Mouse (Mus musculus) spleen, adult 18-20 months (tissue): ENCODE results near the gene Caprin1.

Source experiments
- DNase-seq, 2 experiments: peaks; one replicate each; pipeline ENCODE4 v3.0.0; 2022; ENCODE audit warnings: mixed read lengths in 2 of 2

Caprin1 gene

DNA sequence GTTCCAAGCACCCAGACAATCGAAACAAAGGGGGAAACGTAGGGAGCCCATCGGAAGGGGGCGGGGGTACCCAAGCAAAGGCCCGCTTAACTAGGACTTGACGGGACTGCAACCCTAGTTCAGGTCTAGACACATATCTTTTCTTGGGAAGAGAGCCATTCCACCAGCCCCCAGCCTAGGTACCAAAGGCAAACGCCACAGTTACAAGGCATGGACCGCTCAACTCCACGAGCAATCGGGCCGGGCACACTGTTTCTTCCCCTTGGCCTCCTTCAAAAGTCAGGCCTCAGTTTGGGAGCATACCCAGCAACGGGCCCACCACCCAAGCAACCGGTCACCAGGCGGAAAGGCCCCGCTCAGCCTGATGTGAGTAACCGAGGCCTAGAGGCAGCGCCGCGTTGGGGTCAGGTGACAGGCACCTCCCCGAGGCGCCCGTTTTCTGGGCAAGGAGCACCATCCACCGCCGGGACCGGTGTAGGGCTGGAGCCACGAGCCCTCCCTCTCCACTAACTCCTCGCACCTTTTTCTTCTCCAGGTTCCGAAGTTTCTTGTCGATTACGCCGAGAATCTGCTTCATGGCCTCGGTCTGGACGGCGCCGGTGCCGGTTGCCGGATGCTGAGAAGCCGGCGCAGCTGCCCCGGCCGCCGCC is 1.1 kb downstream of the Caprin1 start:
- peak; percentile 58 to 59 for DNase-seq

DNA sequence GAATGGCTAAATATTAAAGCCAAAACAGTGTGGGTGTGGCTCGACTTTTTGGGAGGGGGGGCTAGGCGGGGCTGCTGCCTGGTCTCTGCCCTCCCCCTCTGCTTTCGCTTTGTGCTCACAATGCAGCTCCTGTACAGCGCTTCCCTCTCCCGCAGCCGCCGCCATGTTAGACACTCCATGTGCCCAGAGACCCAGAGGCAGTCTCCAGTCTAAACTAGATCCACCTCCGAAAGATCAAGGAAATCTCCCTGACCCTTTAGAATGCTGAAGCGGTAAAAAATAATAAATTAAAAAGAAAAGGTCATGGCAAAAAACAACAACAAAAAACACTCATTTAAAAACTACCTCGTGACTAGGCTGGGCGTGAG is 1.6 kb downstream of the Caprin1 start:
- DNase-seq, result peak; percentile 67 to 73

DNA sequence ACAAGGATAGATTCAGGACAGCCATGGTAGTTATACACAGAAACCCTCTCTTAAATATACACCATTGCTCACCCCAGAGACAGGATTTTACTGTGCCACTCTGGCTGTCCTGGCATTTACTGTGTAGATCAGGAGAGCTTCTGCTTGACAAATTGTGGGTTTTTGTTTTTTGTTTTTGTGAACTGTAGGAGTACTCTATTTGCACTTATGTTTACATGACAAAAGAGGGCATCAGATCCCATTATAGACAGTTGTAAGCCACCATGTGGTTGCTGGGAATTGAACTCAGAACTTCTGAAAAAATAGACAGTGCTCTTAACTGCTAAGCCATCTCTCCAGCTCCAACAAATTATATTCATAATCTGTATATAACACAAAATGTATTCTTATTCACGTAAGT is 5.4 kb downstream of the Caprin1 start:
- no peak for DNase-seq

DNA sequence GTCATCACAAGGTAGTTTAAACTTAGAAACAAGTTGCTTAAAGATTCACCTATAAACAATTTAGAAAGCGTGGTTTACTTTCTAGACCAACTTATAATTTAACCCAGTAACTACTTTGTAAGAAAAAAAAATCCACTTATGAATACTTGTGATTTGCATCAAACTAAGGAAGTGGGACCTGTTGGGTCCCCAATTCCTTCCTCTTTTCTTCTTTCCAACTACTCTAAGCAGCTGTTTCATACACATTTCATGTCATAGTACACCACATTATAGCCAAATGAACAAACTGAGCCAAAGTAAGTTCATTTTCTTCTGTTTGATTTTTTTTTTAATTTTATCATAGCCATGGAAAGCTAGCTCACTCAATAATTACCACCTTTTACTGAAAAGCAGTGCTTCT is 11.7 kb downstream of the Caprin1 start:
- no peak for DNase-seq

DNA sequence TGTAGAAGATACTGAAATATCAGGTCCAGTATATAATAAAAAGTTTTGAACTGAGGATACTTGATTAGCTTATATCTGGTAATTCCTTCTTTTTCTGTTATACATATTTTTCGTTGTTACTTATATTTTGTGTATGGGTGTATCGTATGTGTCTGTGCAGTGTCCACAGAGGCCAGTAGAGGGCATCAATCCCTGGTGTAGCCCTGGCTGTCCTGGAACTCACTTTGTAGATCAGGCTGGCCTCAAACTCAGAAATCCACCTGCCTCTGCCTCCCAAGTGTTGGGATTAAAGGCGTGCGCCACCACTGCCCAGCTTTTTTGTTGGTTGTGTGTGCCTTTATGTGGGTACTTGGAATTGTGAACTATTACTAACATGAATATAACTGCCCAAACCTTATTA is 12.8 kb downstream of the Caprin1 start:
- DNase-seq, result peak; percentile 10 to 30

DNA sequence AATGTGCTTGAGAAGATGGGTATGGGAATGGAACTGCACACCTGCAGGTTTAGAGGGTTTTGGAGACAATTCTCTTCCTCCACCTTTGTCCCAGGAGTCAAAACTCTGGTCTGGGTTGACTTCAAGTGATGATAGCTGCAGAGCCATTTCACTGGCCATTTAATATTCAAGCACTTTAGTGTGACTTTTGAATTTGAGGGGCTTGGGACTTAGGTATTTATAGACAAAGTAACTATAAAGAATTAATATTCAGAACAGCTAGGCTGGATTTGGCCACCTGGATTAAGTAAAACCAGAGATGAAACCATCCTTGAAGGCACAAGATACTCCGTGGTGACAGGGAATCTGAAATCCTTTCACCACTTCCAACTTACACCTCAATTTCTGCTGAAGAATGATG is 35.0 kb downstream of the Caprin1 start:
- DNase-seq, result no peak

DNA sequence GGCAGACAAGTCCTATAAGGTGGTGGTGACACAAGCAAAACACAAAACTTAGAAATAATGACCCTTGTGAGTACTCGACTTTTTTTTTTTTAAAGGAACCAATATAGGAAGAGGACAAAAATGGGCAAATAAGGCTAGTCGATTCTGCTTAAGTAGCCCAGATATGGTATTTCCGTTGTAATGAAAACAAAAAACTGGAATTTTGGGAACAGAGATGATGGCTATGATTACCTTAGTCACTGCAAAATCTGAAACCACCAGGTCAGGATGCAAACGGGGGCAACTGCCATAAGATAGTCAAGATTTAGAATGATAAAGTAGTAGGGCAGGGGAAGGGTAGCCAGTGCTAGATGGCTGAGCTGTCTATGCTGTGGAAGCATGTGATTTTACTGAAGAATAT is 35.5 kb downstream of the Caprin1 start:
- no peak for DNase-seq

DNA sequence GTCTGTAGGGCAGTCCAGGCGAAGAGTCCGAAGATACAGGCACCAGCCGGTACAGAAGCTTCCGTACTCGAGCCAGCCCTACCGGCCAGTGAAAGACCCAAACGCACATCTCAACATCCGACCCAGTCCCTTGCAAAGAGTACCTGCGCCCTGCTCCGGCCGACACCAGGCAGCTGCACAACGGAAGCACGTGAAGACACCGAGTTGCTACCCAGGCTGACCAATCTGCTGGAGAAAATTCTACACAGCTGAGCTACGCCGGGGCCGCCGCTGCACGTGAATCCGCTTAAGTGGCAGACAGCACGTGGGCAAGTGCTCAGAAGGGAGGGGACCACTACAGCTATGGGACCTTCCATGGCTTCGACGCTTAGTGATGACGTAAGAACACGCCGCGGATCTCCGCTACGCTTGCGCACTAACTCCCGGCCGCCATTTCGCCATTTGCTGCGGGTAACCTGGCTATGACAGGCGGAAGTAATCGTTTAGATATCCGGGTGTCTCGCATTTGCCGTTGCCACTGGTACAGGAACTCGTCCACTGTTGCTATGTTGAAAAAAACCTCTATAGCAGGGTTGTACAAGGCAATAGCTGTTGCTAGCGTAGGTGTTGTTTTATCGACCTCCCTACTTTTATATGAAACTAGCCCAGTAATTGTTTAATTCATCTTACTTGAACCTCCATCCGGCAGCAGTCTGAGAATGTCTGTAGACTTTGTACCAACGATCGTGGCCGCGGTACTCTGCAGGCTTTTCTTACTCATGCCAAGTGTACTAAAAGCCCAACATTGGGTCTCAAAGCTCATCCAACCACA is 36.3 kb downstream of the Caprin1 start, which contains the start of gene Nat10:
Nat10 (minus strand) TSS at position 365 of the 811 bp plus-strand sequence.
- DNase-seq, result peak; percentile 95

DNA sequence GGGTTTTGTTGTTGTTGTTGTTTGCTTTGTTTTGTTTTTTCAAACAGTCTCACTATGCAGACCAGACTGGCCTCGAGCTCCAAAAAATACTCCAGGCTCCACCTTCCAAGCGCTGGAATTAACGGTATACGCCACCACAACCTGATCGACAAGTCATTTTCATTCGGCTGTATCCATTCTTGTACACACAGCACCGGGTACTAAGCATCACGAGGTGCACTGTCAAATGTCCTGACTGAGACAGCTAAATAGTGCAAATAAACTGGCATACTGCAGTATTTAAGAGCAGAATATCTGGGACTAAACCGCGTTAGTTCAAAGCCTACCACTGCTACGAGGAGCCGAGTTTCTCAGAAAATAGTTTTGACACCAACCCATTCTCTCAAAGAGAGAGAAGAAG is 37.0 kb downstream of the Caprin1 start:
- no peak for DNase-seq

DNA sequence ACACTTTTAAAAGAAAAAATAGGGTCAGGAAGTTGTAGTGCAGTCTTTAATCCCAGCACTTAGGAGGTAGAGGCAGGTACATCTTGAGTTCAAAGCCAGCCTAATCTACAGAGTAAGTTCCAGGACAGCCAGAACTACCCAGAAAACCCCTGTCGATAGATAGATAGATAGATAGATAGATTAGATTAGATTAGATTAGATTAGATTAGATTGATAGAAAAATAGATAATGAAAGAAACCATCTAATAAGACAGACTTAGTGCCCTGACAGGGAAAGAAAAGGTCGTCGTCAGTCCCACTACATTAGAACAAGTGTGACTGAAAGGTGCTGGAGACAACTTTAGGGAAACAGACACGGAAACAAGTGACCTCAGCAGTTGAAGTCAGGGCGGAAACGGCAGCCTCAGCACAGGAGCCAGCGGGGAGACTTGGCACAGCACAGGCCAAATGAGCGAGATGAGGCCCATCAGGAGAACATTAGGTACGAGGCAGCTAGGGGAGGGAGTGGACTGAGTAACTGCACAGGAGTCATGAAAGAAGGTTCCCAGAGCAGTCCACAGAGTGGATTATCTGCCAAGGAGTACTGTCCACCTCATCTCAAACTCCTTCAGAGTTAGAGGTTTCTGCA is 41.9 kb downstream of the Caprin1 start:
- no peak for DNase-seq

DNA sequence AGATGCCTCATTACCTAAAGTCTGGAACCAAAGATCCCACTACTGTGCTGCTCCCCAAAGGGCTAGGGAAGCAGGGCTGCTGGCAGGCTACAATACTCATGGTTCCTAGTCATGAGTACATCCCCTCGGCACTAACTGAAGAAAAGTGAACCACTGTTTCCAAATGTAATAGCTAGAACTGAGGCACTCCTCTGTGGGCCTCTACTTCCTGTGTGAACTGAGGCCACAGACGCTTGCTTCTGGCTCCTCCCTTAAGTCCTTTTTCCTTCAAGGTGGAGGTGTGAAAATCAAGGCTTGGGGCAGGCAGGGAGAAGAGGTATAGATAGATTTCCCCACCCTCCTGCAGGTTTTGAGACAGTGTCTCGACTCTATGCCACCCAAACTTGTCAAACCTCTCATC is 42.8 kb downstream of the Caprin1 start:
- no peak for DNase-seq

DNA sequence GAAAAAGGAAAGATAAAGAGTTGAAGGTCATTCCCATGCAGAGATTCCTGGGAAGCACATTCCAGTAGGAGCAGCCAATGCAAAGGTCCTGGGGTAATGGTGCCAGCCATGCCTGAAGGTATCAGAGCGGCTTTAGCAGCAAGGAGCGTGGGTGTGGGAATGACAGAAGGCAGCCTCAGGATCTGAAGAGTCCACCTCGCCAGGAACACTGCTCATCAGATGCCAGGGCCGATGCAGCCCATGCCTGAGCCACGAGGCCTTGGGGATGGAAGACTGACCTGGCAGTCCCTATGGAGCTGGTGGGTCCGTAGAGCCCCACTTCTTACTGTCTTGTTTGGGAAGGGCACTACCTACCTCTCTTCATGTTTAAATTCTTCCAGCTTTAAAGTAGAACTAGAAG is 45.7 kb downstream of the Caprin1 start:
- no peak for DNase-seq

DNA sequence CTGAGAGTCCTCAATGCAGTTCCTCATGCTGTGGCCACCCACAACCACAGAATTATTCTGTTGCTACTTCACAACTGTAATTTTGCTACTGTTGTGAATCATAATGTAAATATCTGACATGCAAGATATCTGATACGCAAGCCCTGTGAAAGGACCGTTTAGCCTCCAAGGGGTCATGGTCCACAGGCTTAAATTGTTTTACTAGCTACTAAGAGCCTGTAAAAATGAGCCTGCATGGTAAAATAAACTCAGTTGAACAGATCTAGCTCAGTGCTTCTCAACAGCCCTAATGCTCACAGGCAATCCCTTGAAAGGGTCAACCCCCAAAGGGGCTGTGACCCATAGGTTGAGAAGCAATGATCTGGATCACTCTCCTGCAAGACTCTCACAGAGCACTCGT is 48.4 kb downstream of the Caprin1 start:
- DNase-seq, result no peak

DNA sequence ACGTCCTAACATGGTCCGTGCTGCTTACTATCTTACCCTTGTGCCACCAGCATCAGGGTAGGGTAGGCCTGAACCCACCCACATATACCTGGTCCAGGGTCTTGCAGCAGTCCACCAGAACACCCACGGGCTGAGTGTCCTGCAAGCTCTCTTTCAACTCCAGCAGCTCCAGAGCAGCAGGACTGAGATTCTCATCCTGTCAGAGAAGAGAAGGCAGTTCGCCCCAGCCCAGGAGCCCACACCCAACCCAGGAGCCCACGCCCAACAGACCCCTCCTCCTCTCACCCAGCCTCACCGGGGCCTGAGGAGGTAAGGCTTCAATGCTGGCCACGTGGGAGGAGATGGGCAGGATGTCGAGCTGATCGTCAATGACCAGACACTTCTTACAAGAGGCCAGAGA is 49.6 kb downstream of the Caprin1 start:
- no peak for DNase-seq

DNA sequence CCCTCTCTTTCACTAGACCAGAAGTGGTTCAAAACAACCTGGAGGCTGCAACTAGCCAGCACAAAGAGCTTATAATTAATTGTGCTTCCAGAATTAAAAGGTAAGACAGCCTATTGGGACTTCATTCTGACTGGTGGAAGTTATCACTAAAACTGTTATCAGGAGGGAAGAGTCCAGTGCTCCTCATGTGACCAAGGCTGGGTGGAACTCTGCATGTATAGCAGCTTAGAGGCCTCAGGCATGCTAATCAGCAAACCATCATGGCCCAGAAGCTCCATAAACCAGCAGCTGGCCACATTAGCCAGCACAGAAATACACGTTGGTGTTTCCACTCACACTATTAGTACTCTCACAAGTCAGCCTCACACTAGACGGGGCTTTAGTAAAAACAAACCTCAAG is 50.7 kb downstream of the Caprin1 start:
- no peak for DNase-seq

DNA sequence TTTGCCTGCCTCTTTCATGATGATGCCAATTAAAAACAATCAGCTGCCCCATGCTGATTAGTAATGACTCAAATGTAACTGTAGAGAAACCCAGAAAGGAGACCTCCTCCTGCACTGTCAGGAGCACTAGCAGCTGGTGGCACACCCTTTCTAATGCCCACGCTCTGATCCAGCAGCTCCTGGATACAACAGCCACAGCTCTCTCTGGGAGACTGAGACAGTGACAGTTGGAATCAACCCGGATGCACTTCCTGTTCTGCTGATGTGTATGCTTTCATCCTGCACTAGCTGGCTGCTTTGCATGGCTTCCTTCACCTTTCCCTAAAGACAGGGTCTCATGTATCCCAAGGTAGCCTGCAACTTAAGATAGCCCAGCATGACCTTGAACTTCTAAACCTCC is 51.4 kb downstream of the Caprin1 start:
- DNase-seq, result no peak

DNA sequence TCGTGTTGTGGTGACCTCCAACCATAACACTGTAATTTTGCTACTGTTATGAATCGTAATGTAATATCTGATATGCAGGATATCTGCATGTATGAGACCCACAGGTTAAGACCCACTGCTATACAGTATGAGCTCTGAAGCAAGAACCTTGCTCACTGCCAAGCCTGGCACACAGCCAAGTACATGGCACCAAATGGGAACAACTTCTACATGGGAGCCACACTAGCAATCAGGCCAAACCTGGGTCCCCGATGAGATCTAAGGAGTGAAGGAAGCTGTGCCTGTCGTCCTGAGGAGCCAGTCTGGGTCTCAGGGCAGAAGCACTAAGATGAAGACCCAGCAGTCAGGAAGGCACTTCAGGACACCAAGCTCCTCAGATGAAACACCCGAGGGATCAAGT is 52.0 kb downstream of the Caprin1 start:
- DNase-seq, result no peak

DNA sequence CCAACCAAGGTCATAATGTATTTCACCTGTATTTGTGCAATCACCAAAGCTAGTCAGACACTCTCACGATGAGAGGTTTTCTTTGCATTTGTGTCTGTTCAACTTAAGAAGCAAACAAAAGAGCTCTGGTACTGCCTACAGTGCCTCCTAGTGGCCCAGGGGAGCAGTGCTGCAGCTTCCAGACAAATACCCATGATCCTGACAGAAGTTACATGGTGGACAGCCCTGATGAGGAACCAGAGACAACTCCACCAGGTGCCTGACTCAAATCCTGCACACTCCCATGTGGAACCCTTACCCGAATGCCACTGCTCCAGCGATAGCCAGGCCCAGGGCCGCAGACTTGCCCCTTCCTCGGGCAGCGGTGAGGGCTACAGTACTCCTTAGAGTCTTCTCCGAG is 53.5 kb downstream of the Caprin1 start:
- DNase-seq, result peak; percentile 37 to 69

DNA sequence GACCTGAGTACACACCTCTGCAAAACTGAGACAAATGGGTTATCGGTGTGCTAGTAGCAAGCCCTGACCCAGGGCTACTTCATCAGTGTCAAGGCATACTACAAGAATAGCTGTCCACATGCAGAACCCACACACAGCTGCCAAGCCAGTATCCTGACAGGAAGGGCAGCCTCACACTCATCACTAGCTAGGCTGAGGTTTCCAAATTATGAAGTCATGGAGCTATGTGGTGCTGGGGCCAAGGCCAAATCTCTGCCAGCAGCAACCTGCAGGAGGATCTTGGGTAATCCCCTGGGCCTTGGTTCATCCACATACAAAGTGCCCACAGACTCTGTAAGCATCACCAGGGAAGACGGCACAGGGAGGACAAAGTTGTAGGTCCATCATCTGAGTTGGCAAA is 53.9 kb downstream of the Caprin1 start:
- DNase-seq, result no peak

DNA sequence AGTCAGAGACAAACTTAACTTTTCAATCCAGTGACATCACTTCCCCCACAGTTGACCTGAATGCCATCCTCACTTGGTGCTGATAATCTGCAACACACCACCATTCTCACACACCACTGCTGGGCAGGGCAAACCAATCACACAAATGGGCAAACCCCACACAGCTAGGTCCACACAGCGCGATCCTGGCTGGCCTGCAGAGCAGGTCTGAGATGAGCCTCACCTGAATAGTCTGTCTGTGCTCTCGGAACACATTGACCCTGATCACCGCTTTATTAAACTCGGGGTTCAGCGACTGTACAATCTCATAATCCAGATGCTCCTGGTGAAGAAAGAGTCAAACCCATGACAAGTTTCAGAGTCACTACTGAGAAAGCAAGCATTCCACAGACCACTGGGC is 54.6 kb downstream of the Caprin1 start:
- no peak for DNase-seq

DNA sequence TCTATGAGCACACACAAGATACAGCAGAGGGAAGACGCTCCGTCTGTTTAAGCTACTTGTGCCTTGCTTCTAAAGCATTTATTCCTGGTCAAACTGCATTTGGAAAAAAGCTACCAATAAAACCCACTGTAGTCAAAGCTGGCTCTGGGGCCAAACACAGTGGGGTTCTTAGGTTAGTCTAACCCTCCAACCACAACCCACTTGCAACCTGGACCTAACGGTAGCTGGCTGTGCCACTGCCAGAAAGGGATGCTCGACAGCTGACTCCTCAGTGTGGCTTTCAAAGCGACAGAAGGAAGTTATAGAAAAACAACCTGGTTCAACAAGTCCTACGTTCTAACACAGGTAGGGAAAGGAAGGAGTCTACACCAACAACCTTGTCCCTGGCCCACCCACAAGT is 66.0 kb downstream of the Caprin1 start:
- no peak for DNase-seq

DNA sequence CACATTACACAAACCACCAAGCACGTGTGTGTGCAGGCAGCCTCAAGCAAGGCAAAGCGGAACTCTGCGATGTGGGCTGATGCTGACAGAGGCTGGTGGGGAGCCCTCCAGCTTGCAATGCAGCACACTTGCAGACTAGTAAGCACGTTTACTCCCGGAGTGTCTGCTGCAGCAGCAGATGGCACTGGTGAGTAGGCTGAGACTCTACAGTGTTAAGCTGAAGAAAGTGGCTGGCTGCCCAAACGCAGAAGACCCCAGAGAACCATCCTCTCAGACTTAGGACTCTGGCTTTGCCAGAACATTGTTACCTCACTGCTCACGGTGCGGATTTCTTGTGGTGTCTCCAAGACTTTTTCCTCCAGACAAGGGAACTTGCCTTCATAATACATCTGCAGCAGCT is 66.5 kb downstream of the Caprin1 start:
- DNase-seq, result no peak

DNA sequence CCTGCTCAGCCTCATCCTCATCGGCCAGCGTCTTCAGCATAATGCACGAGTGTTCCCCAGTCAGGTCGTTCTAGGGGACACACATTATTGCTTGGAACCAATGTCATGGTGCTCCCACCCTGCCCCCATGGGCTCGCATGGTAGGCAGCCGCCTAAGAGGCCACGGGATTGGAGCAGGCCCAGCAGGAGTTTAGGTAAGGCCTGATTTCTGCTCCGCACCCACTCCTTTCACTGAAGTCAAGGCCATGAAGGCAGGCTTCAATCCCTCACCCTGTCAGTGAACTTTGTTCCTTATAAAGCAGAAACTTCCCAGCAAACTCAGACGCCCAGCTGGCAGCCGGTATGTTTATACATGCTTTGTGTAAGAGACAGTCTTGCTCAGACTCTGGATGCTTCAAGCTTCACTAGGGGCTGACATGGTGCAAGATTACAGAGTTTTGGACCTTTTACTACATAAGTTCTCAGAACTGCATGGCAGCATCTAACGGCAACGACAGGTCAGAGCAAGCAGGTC is 69.4 kb downstream of the Caprin1 start:
- DNase-seq, result no peak

DNA sequence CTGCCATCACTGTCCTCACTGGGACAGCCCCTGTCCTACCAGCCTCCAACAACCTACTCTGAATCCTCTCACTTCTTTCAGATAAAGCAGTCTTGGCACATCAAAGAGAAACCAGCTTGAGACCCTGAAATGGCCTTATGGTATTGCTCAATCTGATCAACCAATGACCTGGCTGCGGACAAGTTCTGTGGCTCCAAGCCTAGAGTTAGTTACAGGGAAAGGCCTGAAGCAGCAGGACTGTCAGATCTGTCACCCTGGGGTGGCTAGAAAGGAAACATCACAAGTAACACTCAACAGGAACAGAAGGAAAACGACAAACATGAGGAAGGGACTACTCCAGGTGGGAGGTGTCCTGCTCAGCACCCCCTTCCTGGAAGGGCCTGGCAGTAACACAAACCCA is 72.9 kb downstream of the Caprin1 start:
- DNase-seq, result no peak
